Mouse (Mus musculus): ENCODE measurements around the gene Slc35a1. TPM values are rescaled to one million over a fixed set of nuclear protein-coding genes. Genes with fewer than 3 reads are reported as not detected.
A peak's percentile ranks its signal among the peaks of the same experiment; 100 is the strongest.

Slc35a1 gene
- total RNA-seq, 2 experiments from 2014 or later, result 15.0 to 16.1 TPM

- intact Hi-C loops (cut with DNase I), result no loop called here
- no peak for DNase-seq (ENCODE audit: low spot score)
Measured at GRCm38 (mm10) chr4:34661514-34661913, 25.7 kb downstream of the Slc35a1 start.

DNA sequence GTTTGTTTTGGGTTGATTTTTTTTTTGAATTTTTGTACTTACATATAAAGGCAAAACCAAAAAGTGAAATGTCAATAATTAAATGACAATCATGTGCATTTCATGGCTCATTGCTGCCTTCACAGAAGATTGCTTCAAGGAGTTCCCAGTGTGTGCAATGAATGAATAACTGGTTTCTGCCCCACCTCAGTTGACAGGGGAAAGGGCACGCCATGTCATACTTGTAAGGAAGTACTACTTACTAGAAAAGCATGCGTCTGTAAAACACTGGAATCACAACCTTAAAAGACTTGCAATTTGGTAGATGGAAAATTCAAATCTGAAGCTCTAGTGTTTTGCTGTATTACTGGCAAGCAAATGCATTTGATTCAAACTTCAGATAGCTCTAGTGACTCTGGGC is 28.2 kb downstream of the Slc35a1 start:
- intact Hi-C loops (cut with DNase I), result no loop called here
- no peak for DNase-seq (ENCODE audit: low spot score)

- intact Hi-C loops (cut with DNase I), result no loop called here
- DNase-seq (ENCODE audit: low spot score), result no peak
Measured at GRCm38 (mm10) chr4:34656101-34656500, 31.1 kb downstream of the Slc35a1 start.

DNA sequence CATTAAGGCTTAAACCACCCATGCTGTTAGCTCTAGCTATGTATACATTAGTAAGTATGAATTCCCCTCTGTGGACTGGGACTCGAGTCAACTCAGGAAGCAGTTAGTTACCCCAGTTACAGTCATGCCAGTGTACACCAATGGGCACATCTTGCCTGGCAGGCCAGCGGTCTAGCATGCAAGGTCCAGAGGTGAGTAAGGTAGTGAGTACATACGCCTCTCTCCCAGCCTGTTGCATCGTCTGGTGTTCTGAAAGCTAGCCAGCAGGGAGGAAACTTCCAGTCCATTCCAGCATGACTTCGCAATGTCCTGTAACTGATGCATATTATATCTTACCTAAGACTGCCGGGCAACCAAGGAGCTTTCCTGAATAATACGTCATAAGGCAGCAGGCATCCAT is 34.1 kb downstream of the Slc35a1 start:
- no peak for DNase-seq (ENCODE audit: low spot score)

DNA sequence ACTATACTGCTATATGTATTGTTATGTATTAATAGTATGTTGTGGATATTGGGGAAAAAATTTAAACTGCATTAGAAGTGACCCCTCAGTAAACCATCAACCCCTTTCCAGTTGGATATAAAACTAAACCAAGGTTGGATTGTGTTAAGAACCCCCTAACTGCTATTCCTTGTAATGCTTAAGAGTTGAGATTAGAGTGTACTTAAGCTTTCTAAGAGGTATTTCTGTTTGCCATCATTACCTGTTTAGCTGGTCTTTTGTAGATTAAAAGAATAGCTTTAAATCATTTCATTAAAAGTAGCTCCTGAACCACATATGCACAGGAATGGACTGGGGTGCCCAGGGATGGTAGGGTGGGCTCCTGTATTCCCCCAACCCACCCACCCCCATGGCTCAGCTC is 42.5 kb downstream of the Slc35a1 start:
- intact Hi-C loops (cut with DNase I), result no loop called here
- DNase-seq (ENCODE audit: low spot score), result no peak

More for the DNA sequence above, 34.1 kb downstream of the Slc35a1 start:
- intact Hi-C loops (cut with DNase I), result no loop called here

DNA sequence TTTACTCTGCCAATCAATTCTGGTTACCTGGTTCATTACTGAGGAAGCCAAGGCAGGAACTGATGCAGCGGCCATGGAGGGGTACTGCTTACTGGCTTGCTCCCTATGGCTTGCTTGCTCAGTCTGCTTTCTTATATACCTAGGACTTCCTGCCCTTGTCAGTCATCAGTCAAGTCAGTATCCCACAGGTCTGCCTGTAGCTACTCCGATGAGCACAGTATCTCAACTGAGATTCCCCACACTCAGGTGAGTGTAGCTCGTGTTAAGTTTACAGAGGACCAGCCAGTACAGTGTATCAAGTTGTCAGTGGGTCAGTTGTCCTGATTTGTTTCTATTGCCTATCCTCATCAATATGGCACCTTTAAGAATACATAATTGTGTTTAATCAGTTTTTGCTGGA is 46.5 kb downstream of the Slc35a1 start:
- DNase-seq (ENCODE audit: low spot score), result no peak
- intact Hi-C loops (cut with DNase I), result no loop called here

DNA sequence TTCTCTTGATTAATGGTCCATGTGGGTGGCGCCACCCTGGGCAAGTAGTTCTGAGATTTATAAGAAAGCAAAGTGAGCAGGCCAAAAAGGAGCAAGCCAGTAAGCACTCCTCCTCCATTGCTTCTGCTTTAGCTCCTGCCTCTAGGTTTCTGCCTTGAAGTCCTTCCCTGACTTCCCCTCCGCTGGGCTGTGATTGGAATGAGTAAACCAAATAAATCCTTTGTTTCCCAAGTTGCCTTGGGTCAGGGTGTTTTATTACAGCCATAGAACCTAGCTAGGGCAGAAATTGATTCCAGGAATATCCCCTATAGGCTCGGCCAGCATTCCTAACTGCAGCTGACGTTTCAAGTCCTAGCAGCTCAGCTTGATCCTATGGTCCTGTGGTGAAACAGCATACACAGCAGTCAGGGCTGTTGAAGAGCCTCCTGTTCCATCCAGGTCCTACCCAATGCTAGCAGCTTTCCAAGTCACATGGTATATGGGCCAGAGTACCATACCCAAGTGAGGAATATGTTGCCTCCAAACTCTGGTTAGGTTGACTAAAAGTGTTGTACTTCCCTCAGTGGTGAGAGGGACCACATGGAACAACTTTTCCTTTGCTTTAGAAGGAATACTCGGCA is 47.4 kb downstream of the Slc35a1 start:
- intact Hi-C loops (cut with DNase I), result no loop called here
- no peak for DNase-seq (ENCODE audit: low spot score)

- DNase-seq (ENCODE audit: low spot score), result no peak
- intact Hi-C loops (cut with DNase I), result no loop called here
Measured at GRCm38 (mm10) chr4:34637851-34638250, 49.4 kb downstream of the Slc35a1 start.

GRCm38 (mm10) chr4:34637386-34637785 is 49.9 kb downstream of the Slc35a1 start:
- no peak for DNase-seq (ENCODE audit: low spot score)
- intact Hi-C loops (cut with DNase I), result no loop called here

DNA sequence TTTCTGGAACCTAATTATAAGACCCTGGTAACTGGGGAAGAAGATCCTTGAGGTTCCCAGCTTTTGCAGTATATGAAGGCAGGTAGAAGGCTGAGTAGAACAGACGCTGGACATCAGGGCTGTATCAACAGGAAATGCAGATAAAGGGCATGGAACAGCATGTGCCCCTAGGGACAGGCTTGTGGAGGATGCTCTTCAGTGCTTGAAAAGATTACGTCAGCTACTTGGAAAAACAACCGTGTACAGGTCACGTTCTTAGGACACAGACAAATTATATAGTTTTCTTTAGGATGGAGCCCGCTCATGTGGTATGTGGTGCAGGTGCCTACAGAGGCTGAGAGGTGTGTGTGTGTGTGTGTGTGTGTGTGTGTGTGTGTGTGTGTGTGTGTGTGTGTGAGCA is 51.2 kb downstream of the Slc35a1 start:
- intact Hi-C loops (cut with DNase I), result no loop called here
- DNase-seq (ENCODE audit: low spot score), result no peak

DNA sequence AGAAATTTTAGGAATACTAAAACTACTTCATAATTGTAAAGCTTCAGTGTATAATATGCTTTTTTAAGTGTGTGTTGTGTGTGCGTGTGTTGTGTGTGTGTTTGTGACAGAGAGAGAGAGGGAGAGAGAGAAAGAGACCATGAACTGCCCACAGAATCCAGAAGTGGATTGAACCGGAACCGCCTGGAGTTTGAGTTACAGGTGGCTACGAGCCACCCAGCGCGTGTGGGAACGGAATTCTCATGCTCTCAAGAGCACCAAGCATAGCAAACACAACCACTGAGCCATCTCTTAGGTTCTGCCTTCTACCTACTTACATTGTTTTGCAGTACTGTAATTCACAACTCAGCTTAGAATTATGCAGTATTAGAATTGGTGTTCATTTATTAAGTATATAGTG is 53.1 kb downstream of the Slc35a1 start:
- intact Hi-C loops (cut with DNase I), result no loop called here
- DNase-seq (ENCODE audit: low spot score), result no peak

GRCm38 (mm10) chr4:34629956-34630355 is 57.3 kb downstream of the Slc35a1 start:
- DNase-seq (ENCODE audit: low spot score), result no peak
- intact Hi-C loops (cut with DNase I), result no loop called here

DNA sequence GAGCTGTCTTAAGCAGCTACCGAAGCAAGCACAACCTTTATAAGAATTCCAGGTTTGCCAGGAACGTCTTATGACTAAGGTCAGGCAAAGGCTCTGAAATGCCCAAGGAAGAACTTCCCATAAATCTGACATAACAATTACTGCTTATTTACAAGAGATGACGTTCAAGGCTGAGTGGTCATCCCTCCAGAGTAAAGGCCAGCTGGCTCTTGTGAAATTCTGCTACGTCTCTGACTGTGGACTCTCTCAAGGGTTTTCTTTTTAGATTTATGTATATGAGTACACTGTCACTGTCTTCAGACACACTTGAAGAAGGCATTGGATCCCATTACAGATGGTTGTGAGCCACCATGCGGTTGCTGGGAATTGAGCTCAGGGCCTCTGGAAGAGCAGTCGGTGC is 60.8 kb downstream of the Slc35a1 start:
- DNase-seq (ENCODE audit: low spot score), result no peak
- intact Hi-C loops (cut with DNase I), result no loop called here

- intact Hi-C loops (cut with DNase I), result no loop called here
- no peak for DNase-seq (ENCODE audit: low spot score)
Measured at GRCm38 (mm10) chr4:34625556-34625955, 61.7 kb downstream of the Slc35a1 start.

DNA sequence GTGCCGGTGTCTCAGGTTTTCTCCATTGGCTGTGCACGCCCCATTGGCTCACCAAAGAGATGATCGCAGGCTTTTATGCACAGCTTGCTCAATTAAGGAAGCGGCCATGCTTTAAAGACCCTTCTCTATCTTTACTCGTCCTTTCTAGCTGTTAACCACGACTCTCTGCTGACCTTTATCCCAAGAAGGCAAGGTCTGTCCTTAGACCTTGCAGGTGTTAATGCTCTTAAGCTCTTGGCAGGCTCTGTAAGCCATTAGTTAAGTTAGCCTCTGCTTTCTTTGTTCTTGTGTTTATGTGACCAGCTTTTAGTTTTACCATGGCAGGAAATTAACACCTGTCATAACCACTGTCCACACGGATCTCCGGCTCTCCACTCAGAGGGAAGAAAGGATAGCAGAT is 71.1 kb downstream of the Slc35a1 start:
- intact Hi-C loops (cut with DNase I), result loop anchor here (10.0 kb wide), 1 partner anchor 269 kb away; the partner anchor contains the start of gene Zfp292
- no peak for DNase-seq (ENCODE audit: low spot score)

DNA sequence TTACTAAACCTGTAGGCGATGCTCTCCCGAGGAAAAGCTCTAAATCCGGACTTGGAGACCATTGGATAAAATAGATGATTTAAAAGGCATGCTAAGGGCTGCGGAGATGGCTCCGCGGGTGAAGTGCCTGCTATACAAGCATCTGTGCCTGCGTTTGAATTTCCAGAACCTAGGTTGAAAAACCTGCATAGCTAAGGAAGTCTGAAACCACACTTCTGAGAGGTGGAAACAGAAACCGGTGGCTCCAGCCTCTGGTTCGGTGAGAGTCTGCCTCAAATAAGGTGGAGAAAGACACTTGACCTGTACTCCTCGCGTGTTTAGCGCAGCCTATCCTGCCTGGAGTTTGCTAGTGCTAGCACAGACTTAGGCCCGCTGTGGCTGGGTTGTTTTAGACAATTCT is 71.9 kb downstream of the Slc35a1 start:
- no peak for DNase-seq (ENCODE audit: low spot score)
- intact Hi-C loops (cut with DNase I), result loop anchor here (10.0 kb wide), 1 partner anchor 269 kb away; the partner anchor contains the start of gene Zfp292

GRCm38 (mm10) chr4:34614630-34615094 is 72.6 kb downstream of the Slc35a1 start, which contains the start of the genes Orc3 and Rars2:
Gene Orc3 (minus strand): TSS chr4:34614944.
Gene Rars2 (plus strand): TSS chr4:34614957.
- peak; percentile 81 for DNase-seq (ENCODE audit: low spot score)
- intact Hi-C loops (cut with DNase I), result loop anchor here (5.0 to 10.0 kb wide), 3 partner anchors 37 to 270 kb away; partner anchors contain the start of genes Akirin2 and Zfp292

- no peak for DNase-seq (ENCODE audit: low spot score)
- intact Hi-C loops (cut with DNase I), result loop anchor here (5.0 to 10.0 kb wide), 3 partner anchors 36 to 271 kb away; partner anchors contain the start of genes Akirin2 and Zfp292
Measured at GRCm38 (mm10) chr4:34613571-34614145, 73.6 kb downstream of the Slc35a1 start.
